Mouse (Mus musculus): ENCODE measurements at regions not wholly inside any gene's neighbourhood (a gene's known extent, or its start where the extent isn't known, plus 50 kb on each side); places are given as distances from the start of the nearest gene placed in this dataset.

GRCm38 (mm10) chr6:98113708-98114107, 228.8 kb downstream of the Gm765 start:
- Histone ChIP-seq H3K27ac (ENCODE audit: insufficient read depth, low read length) (no peak overlapping the region), H3K4me1 (ENCODE audit: control insufficient read depth, insufficient read depth, low read length) (no peaks in the 10 kb centered on the region), H3K27me3 (ENCODE audit: control insufficient read depth, insufficient read depth, low read length) (no peaks in the 10 kb centered on the region), H3K4me3 (replicated peaks; ENCODE audit: insufficient read depth, low read depth, low read length) (no peak overlapping the region)
- WGBS: 13% methylated on average over 7 of the region's 7 CpGs
- TF ChIP-seq POLR2A (IDR thresholded peaks at IDR 0.05; ENCODE audit: borderline replicate concordance, insufficient read depth, low read length) (no peak), CTCF (IDR thresholded peaks at IDR 0.05; ENCODE audit: borderline replicate concordance, insufficient read depth, low read depth, low read length) (no peak)
- DNase-seq: no peak

GRCm38 (mm10) chr6:98112495-98113115, 229.9 kb downstream of the Gm765 start:
- TF ChIP-seq CTCF (IDR thresholded peaks at IDR 0.05; ENCODE audit: borderline replicate concordance, insufficient read depth, low read depth, low read length): no peak
- TF ChIP-seq POLR2A (IDR thresholded peaks at IDR 0.05; ENCODE audit: borderline replicate concordance, insufficient read depth, low read length): no peak
- Histone ChIP-seq H3K27ac (ENCODE audit: insufficient read depth, low read length) (no peak overlapping the region), H3K4me1 (ENCODE audit: control insufficient read depth, insufficient read depth, low read length) (no peaks in the 10 kb centered on the region), H3K27me3 (ENCODE audit: control insufficient read depth, insufficient read depth, low read length) (no peaks in the 10 kb centered on the region), H3K4me3 (replicated peaks; ENCODE audit: insufficient read depth, low read depth, low read length) (no peak overlapping the region)
- WGBS: 85% methylated on average over 7 of the region's 7 CpGs
- DNase-seq: no peak

GRCm38 (mm10) chr6:98107123-98107522, 235.4 kb downstream of the Gm765 start:
- no peak overlapping the region for H3K4me3 ChIP-seq (replicated peaks; ENCODE audit: insufficient read depth, low read depth, low read length)
- DNase-seq: no peak
- H3K4me1 ChIP-seq (ENCODE audit: control insufficient read depth, insufficient read depth, low read length): no peaks in the 10 kb centered on the region
- no peaks in the 10 kb centered on the region for H3K27me3 ChIP-seq (ENCODE audit: control insufficient read depth, insufficient read depth, low read length)
- TF ChIP-seq CTCF (IDR thresholded peaks at IDR 0.05; ENCODE audit: borderline replicate concordance, insufficient read depth, low read depth, low read length) (no peak), POLR2A (IDR thresholded peaks at IDR 0.05; ENCODE audit: borderline replicate concordance, insufficient read depth, low read length) (no peak)
- WGBS: 69% methylated on average over 5 of the region's 5 CpGs
- H3K27ac ChIP-seq (ENCODE audit: insufficient read depth, low read length): no peak overlapping the region

DNA sequence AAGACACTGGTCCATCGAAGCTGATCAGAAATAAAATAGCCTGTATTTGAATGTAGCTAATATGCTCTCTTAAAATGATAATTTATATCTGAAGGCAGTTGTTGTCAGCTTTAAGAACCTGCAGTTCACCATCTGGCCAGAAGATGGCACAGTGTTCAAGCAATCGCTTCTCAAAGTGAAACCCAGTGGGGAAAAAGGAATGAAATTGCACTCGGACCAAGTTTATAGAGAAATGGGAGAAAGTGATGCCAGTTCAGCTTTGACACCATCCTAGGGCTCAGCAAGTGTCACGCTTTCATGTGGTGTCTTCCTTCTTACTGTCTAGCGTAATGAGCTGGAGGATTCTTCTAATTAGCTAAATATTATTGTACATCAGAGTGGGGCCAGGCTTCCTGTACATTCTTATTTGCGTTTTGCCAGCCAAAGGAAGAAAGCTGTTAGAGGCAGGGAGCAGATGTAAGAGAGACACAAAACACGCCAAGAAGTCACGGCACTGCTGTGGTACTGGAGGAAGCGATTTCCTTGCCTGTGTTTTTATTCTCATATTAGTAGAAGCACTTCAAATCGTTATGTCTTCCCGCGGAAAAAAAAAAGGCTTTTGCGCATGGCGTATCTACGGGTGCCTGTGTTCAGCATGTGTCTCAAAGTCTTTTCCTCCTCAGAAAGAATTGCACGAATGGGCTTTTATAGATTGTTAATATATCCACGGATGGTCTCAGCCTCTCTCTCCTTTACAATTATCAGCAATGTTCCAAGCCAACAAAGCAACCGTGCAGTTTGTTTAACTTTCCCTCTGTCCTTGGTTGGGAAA, 237.1 kb downstream of the Gm765 start:
- Histone ChIP-seq H3K27me3 (ENCODE audit: control insufficient read depth, insufficient read depth, low read length) (no peaks in the 10 kb centered on the region), H3K4me1 (ENCODE audit: control insufficient read depth, insufficient read depth, low read length) (no peaks in the 10 kb centered on the region), H3K27ac (ENCODE audit: insufficient read depth, low read length) (no peak overlapping the region), H3K4me3 (replicated peaks; ENCODE audit: insufficient read depth, low read depth, low read length) (peak overlapping the region; percentile 39)
- WGBS: 38% methylated on average over 18 of the region's 18 CpGs
- peak; percentile 59 to 74 for DNase-seq
- TF ChIP-seq POLR2A (IDR thresholded peaks at IDR 0.05; ENCODE audit: borderline replicate concordance, insufficient read depth, low read length) (no peak), CTCF (IDR thresholded peaks at IDR 0.05; ENCODE audit: borderline replicate concordance, insufficient read depth, low read depth, low read length) (peak; percentile 42; the same call in 1 of the 2 replicates)

- WGBS: 52% methylated on average over 3 of the region's 3 CpGs
- DNase-seq: no peak
- Histone ChIP-seq H3K4me3 (replicated peaks; ENCODE audit: insufficient read depth, low read depth, low read length) (no peak overlapping the region), H3K27me3 (ENCODE audit: control insufficient read depth, insufficient read depth, low read length) (no peaks in the 10 kb centered on the region), H3K4me1 (ENCODE audit: control insufficient read depth, insufficient read depth, low read length) (no peaks in the 10 kb centered on the region), H3K27ac (ENCODE audit: insufficient read depth, low read length) (no peak overlapping the region)
- no peak for TF ChIP-seq POLR2A (IDR thresholded peaks at IDR 0.05; ENCODE audit: borderline replicate concordance, insufficient read depth, low read length)
- TF ChIP-seq CTCF (IDR thresholded peaks at IDR 0.05; ENCODE audit: borderline replicate concordance, insufficient read depth, low read depth, low read length): no peak
These were observed 238.1 kb downstream of the Gm765 start for GRCm38 (mm10) chr6:98104432-98104831.

GRCm38 (mm10) chr6:98101023-98101422, 241.5 kb downstream of the Gm765 start:
- no peak overlapping the region for H3K4me3 ChIP-seq (replicated peaks; ENCODE audit: insufficient read depth, low read depth, low read length)
- DNase-seq: no peak
- 66% methylated on average over 4 of the region's 4 CpGs for WGBS
- H3K4me1 ChIP-seq (ENCODE audit: control insufficient read depth, insufficient read depth, low read length): no peaks in the 10 kb centered on the region
- no peaks in the 10 kb centered on the region for H3K27me3 ChIP-seq (ENCODE audit: control insufficient read depth, insufficient read depth, low read length)
- no peak overlapping the region for H3K27ac ChIP-seq (ENCODE audit: insufficient read depth, low read length)
- TF ChIP-seq POLR2A (IDR thresholded peaks at IDR 0.05; ENCODE audit: borderline replicate concordance, insufficient read depth, low read length): no peak
- TF ChIP-seq CTCF (IDR thresholded peaks at IDR 0.05; ENCODE audit: borderline replicate concordance, insufficient read depth, low read depth, low read length): no peak

DNA sequence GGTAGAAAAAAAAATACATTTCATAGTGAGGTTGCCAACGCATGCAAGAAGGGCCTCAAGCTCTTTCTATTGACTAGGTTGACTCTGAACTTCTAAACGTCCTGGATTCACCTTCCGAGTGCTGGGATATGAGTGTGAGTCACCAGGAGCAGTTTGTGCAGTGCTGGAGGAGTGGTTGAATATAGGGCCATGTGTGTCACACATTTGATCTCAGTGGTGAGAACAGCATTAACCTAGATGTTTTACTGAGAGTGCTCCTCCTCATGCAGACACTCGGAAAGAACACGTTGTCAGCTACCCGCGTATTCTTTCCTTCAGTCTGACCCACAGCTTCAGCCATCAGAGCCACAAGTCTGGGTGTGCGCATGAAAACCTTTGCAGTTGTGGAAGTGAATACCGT, 243.4 kb downstream of the Gm765 start:
- DNase-seq: no peak
- no peak for TF ChIP-seq POLR2A (IDR thresholded peaks at IDR 0.05; ENCODE audit: borderline replicate concordance, insufficient read depth, low read length)
- no peak for TF ChIP-seq CTCF (IDR thresholded peaks at IDR 0.05; ENCODE audit: borderline replicate concordance, insufficient read depth, low read depth, low read length)
- H3K4me1 ChIP-seq (ENCODE audit: control insufficient read depth, insufficient read depth, low read length): no peaks in the 10 kb centered on the region
- H3K4me3 ChIP-seq (replicated peaks; ENCODE audit: insufficient read depth, low read depth, low read length): no peak overlapping the region
- no peaks in the 10 kb centered on the region for H3K27me3 ChIP-seq (ENCODE audit: control insufficient read depth, insufficient read depth, low read length)
- H3K27ac ChIP-seq (ENCODE audit: insufficient read depth, low read length): no peak overlapping the region
- 93% methylated on average over 9 of the region's 9 CpGs for WGBS

DNA sequence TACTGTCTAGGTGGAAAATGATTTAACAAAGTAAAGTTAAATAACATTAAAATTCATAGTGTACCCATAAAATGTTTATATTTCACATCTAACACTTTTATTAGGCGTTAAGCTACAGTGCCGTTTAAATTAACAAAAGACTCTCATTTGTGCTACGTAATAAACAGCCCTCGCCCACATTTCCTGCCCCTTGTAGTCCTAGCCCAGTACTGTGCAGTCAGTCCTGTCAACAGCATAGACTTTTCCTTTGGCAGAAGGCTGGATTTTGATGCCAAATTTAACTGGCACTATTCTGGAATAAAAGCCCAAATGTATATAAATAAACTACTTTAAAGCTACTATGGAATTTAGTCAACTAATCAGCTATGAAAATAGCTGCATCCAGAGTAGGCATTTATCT, 247.3 kb downstream of the Gm765 start:
- 75% methylated on average over 4 of the region's 4 CpGs for WGBS
- H3K4me3 ChIP-seq (replicated peaks; ENCODE audit: insufficient read depth, low read depth, low read length): no peak overlapping the region
- no peak for DNase-seq
- no peak for TF ChIP-seq CTCF (IDR thresholded peaks at IDR 0.05; ENCODE audit: borderline replicate concordance, insufficient read depth, low read depth, low read length)
- no peak for TF ChIP-seq POLR2A (IDR thresholded peaks at IDR 0.05; ENCODE audit: borderline replicate concordance, insufficient read depth, low read length)
- H3K27ac ChIP-seq (ENCODE audit: insufficient read depth, low read length): no peak overlapping the region
- no peaks in the 10 kb centered on the region for H3K4me1 ChIP-seq (ENCODE audit: control insufficient read depth, insufficient read depth, low read length)
- H3K27me3 ChIP-seq (ENCODE audit: control insufficient read depth, insufficient read depth, low read length): no peaks in the 10 kb centered on the region

Data from cerebellum, adult 2 months (tissue).